Mouse (Mus musculus): ENCODE data around the gene Tctex1d2.
A peak's percentile ranks its signal among the peaks of the same experiment; 100 is the strongest.

Gene Tctex1d2

GRCm38 (mm10) chr16:32419517-32420483 is at the start of gene Tctex1d2:
Gene Tctex1d2 (plus strand): TSS chr16:32419702.
- peak; percentile 84 to 89 for DNase-seq

- DNase-seq = peak in 1 of 2 experiments; percentile 38
Measured at GRCm38 (mm10) chr16:32371351-32371750, 48.2 kb upstream of the Tctex1d2 start.

GRCm38 (mm10) chr16:32379575-32379974 is 39.9 kb upstream of the Tctex1d2 start:
- no peak for DNase-seq

GRCm38 (mm10) chr16:32382901-32383300 is 36.6 kb upstream of the Tctex1d2 start:
- no peak for DNase-seq

- DNase-seq = no peak
Measured at GRCm38 (mm10) chr16:32384885-32385284, 34.6 kb upstream of the Tctex1d2 start.

GRCm38 (mm10) chr16:32386826-32387225 is 32.7 kb upstream of the Tctex1d2 start:
- no peak for DNase-seq

GRCm38 (mm10) chr16:32389049-32389448 is 30.5 kb upstream of the Tctex1d2 start:
- DNase-seq = no peak

- DNase-seq = no peak
Measured at GRCm38 (mm10) chr16:32389841-32390240, 29.7 kb upstream of the Tctex1d2 start.

- DNase-seq = no peak
Measured at GRCm38 (mm10) chr16:32390882-32391281, 28.6 kb upstream of the Tctex1d2 start.

GRCm38 (mm10) chr16:32395679-32396540 is 23.6 kb upstream of the Tctex1d2 start:
- DNase-seq = no peak

GRCm38 (mm10) chr16:32396541-32396835 is 23.0 kb upstream of the Tctex1d2 start:
- DNase-seq = no peak

GRCm38 (mm10) chr16:32398206-32398605 is 21.3 kb upstream of the Tctex1d2 start:
- DNase-seq = no peak

- DNase-seq = no peak
Measured at GRCm38 (mm10) chr16:32400267-32400666, 19.2 kb upstream of the Tctex1d2 start, which contains the start of gene Tm4sf19. Gene Tm4sf19 (plus strand): TSS chr16:32400506.

GRCm38 (mm10) chr16:32401335-32401965 is 18.1 kb upstream of the Tctex1d2 start:
- peak; percentile 32 to 40 for DNase-seq

GRCm38 (mm10) chr16:32402818-32403217 is 16.7 kb upstream of the Tctex1d2 start:
- no peak for DNase-seq

- no peak for DNase-seq
Measured at GRCm38 (mm10) chr16:32405716-32406115, 13.8 kb upstream of the Tctex1d2 start.

- DNase-seq = no peak
Measured at GRCm38 (mm10) chr16:32406671-32407070, 12.8 kb upstream of the Tctex1d2 start.

- DNase-seq = no peak
Measured at GRCm38 (mm10) chr16:32407730-32408129, 11.8 kb upstream of the Tctex1d2 start.

GRCm38 (mm10) chr16:32417457-32417856 is 2.0 kb upstream of the Tctex1d2 start:
- DNase-seq = no peak

- no peak for DNase-seq
Measured at GRCm38 (mm10) chr16:32427506-32427905, 8.0 kb downstream of the Tctex1d2 start.

GRCm38 (mm10) chr16:32430474-32431046 is 11.1 kb downstream of the Tctex1d2 start, which contains the start of gene Pcyt1a:
Gene Pcyt1a (plus strand): TSS chr16:32430921.
- DNase-seq = peak; percentile 62 to 69

- DNase-seq = no peak
Measured at GRCm38 (mm10) chr16:32431047-32431591, 11.6 kb downstream of the Tctex1d2 start.

Data from spleen, adult 18-20 months (tissue).